Mouse (Mus musculus) adrenal gland, adult (tissue): ENCODE data around the gene Rapgef1.

ENCODE experiments used
- DNase-seq, 2 experiments: peaks; one replicate each; pipeline ENCODE4 v3.0.0; 2022 to 2023; ENCODE audit warnings: low spot score in 1 of 2; ENCODE audit not compliant: inconsistent age in 2 of 2

Rapgef1 gene

DNA sequence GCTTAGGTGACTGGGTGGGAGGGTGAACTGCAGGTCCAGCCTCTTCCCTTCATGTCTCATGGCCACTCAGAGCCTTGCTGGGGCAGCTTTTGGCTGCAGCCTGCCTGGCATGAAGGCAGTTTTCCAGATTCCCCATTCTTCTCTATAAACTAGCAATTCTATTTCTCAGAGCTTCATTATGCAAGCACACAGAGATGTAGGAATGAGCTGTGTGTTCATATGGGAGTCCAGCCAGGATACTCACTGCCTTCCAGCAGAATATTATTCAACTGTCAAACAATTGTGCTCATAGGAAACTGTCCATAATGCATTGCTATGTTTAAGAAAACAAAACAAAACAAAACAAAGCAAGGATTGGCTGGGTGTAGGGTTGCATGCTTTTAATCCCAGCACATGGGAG is 50.2 kb downstream of the Rapgef1 start:
- DNase-seq: peak in 1 of 2 experiments; percentile 57

DNA sequence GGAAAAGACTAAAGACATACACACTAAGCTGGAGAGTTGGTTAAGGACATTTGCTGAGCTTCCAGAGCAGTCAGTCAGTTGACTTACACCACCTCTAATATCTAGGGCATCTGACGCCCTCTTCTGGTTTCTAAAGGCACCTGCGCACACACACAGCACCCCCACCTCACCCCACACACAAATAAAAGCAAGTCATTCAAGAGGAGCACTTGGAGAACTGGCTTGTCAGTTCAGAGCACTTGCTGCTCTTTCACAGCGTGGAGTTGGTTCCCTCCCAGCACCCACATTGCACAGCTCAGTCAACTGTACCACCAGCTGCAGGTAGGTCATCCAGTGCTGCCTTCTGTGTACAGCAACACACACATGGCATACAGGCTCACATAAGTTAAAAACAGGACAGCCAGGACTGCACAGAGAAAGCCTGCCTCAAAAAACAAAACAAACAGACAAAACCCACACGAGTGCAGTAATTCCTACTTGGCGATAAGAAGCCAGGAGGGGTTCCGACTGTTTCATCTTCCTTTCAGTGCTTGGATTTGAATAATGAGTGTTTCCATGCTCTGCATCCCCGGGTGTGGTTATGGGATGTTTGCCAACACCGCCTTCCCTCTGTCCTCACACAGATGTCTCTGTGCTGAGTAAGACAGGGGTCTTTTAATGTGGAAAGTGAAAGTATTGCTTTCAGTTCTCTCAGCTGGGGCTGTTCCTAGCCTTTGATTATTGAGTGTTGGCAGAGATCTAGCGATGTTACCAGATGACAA is 50.9 kb downstream of the Rapgef1 start:
- peak; percentile 67 to 84 for DNase-seq

DNA sequence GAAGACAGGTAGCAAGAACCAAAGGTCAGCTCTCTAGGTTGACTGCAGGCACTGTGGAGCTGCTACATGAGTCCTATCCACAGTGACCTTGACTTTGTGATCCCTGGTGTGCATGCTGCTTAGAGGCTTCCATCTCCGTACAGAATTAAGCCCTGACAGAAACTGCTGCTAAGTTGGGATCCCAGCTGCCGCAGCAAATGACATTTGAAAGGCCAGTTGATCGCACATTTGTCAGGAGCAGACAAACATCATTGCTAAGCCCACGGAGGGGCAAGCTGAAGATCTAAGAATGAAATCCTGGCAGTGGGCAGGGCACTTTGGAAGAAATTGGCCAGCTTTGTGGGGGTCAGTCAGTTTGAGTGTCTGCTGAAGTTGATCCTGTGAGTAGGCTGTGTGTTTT is 51.9 kb downstream of the Rapgef1 start:
- peak in 1 of 2 experiments; percentile 56 for DNase-seq

DNA sequence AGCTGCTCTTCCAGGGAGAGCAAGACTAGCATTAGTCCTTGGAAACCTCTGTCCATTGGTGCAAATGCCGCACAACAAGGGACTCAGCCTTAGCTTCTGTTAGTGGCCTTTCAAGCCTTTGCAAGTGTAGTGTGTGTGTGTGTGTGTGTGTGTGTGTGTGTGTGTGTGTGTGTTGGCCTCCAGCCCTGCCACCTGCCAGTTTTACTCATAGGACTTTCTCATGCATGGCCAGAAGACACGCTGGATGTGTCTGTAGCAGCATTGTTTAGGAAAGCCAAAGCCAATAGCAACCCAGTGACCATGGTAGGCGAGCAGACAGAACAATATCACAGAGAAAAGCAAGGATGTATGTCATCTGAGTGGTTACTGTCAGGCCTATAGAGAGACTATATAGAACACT is 52.3 kb downstream of the Rapgef1 start:
- no peak for DNase-seq

DNA sequence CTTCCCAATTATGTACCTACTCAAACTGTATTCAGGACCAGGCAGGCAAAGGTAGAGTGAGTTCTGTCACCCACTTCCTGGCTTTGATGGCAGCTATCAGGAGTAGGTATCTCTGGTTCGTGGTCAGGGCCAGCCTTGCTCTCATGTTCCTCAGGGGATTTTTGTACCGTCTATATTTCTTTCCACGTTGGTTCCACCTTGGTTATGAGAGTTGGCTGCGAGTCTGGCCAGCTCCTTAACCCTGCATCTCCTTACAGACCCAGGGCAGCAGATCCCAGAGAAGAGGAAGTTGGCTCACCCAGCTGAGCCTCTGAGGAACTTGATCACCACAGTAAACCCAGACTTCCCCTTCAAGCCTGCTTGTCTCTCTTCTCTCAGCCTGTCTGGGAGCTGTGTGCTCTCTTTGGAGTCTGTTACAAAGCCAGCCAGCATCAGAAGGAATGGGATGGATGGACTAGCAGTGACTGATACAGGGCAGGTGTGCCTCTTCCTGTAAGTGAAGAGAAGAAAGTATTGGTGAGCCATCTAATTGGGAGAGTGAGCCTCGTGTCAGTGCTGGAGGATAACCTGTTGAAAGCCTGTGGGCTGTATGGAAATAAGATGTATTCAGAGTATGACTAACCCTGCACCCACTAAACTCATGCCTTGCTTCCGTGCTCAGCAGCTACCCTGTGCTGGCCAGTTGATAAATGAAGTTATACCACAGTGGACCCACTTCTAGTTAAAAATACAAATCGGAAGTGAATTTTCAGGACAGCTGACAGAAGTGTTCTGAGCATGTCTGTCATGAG is 53.4 kb downstream of the Rapgef1 start:
- DNase-seq: no peak

- no peak for DNase-seq
Measured at GRCm38 (mm10) chr2:29674087-29674486, 54.6 kb downstream of the Rapgef1 start.

GRCm38 (mm10) chr2:29674545-29674944 is 55.0 kb downstream of the Rapgef1 start:
- DNase-seq: no peak

GRCm38 (mm10) chr2:29675846-29676245 is 56.3 kb downstream of the Rapgef1 start:
- DNase-seq: no peak

GRCm38 (mm10) chr2:29676513-29676912 is 57.0 kb downstream of the Rapgef1 start:
- DNase-seq: no peak

- peak in 1 of 2 experiments; percentile 67 for DNase-seq
Measured at GRCm38 (mm10) chr2:29677842-29678241, 58.3 kb downstream of the Rapgef1 start.

GRCm38 (mm10) chr2:29678524-29678923 is 59.0 kb downstream of the Rapgef1 start:
- DNase-seq: no peak

GRCm38 (mm10) chr2:29679710-29680584 is 60.4 kb downstream of the Rapgef1 start:
- peak; percentile 43 to 84 for DNase-seq

- no peak for DNase-seq
Measured at GRCm38 (mm10) chr2:29683261-29683999, 63.9 kb downstream of the Rapgef1 start.

DNA sequence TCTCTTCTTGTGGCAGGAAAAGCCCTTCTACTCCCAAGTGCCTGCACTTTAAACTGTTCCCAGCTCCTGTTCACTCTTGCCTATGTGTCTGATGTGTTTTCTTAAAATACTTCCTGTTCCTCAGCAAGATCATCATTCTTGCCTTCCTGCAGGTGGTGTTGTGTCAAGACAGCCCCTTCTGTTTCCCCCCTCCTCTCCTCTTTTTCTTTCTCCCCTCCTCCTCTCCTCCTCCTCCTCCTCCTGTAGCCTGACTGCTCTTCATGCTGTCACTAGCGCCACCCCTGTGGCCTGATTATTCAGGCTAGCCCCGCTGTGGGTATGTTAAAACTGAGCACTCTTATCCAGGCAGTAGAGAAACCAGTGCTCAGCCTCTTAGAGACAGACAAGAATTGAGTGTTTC is 65.0 kb downstream of the Rapgef1 start:
- DNase-seq: no peak

GRCm38 (mm10) chr2:29689014-29689413 is 69.5 kb downstream of the Rapgef1 start:
- DNase-seq: no peak

DNA sequence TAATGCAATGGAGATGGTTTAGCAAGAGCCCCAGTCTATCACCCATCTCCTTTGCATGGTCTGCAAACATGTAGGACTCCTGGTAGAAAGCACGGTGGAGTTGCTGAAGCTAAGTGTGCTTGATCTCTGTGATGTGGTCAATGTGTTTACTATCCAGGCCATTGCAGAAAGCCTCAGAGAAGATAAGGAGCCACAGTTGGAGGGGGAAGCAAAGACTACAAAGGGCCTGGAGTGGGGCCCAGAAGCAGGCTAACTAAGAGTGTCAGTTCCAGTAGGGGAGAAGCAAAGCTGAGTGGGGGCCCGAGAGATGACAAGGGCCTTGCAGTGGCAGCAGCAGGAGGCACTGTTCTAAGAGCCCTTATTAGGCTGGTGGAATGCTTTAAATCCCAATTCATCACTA is 70.0 kb downstream of the Rapgef1 start:
- no peak for DNase-seq

- no peak for DNase-seq
Measured at GRCm38 (mm10) chr2:29691068-29691467, 71.5 kb downstream of the Rapgef1 start.

DNA sequence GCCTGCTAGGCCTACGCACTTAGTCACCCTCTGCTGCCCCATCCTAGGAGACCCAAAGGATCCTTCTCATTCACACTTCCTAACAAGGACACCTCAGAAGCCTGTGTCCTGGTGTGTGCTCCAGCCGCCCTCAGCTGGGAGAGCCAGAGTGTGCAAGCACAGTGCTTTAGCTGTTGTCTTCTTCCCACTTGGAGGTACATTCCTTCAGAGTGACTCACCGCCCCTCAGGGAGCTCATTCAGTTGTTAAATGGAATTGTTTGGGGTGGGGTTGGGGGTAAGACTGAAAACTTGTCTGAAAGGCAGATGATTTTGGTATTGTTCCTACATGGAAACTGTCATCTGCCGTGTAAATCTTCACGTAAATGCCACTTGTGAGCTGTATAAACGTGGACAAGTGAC is 72.0 kb downstream of the Rapgef1 start:
- DNase-seq: no peak

DNA sequence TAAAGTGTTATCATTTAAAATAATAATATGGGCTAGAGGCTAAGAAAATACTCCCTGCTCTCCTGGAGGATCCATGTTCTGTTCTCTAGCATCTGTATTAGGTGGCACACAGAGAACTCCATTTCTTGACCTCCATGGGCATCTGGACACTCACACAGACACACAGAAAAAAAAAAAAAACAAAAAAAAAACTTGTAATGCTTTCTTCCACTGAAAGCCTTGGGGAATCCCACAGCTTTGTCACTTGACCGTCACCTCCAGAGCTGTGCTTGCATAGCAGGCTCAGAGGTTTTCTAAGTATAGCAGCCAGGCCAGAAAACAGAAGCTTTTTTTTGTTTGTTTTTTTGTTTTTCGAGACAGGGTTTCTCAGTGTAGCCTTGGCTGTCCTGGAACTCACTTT is 72.7 kb downstream of the Rapgef1 start:
- DNase-seq: no peak

DNA sequence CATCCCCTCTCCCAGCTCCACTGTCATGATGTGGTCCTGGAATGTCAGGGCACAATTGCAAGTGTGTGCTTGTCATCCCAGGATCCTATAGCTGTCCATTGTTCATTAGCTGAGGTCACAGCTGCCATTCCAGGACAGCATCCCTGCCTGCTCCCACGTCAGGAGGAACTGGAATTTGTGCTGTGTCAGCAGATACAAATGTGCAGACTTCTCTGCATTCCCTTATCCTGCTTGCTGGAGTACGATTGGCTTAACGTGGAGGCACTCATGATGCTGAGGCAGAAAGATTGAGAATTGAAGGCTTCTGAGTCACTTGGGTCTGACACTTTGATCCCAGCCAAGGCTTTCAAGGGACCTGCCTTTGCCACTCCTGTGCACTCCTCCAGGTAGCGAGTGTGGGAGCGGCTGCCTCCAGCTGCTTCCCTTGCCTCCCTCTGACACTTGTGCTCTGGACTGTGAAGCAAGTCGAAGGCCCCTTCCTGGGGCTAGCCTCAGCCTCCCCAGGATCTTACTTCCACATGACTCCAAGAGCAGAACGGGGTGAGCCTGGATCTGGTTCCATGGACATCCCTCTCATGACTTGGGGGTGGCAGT is 76.8 kb downstream of the Rapgef1 start:
- DNase-seq: no peak
